Comparison of ENCODE assay signal across 8 mouse cellular contexts in genomic region chr8:92828251-92828743, GRCm38 (mm10). TPM values are rescaled to one million over a fixed set of nuclear protein-coding genes. Genes with fewer than 3 reads are reported as not detected.
A peak's percentile ranks its signal among the peaks of the same experiment; 100 is the strongest.
DNase-seq lines count a peak whose midpoint lies in the region; ATAC-seq and TF ChIP-seq lines count a peak whose summit lies in the region.

No protein-coding gene starts in this region.

- no peak for TF ChIP-seq POLR2A in myocyte (IDR thresholded peaks at IDR 0.05; ENCODE audit: insufficient read length, low read depth)

- H3K4me2 ChIP-seq in embryonic facial prominence, embryonic 14.5 days (ENCODE audit: low read depth, low read length), result peak overlapping the region; percentile 55
- peak overlapping the region; percentile 36 for H3K4me2 ChIP-seq in myocyte (ENCODE audit: low read depth)

- H3K9ac ChIP-seq in embryonic facial prominence, embryonic 14.5 days (ENCODE audit: low read depth, low read length), result peak overlapping the region; percentile 69

- no peaks in the 10 kb centered on the region; the same call in 1 of the 2 replicates for H3K27me3 ChIP-seq in embryonic facial prominence, embryonic 14.5 days (replicated peaks; ENCODE audit: control insufficient read depth, insufficient read depth, low read length)
- H3K27me3 ChIP-seq in heart, embryonic 10.5 days (ENCODE audit: insufficient read depth, poor library complexity, severe bottlenecking), result peaks cover 38% of the 10 kb centered on the region; the same call in 1 of the 2 replicates
- no peaks in the 10 kb centered on the region for H3K27me3 ChIP-seq in myocyte (ENCODE audit: control insufficient read depth, insufficient read depth, insufficient read length)

- H3K79me2 ChIP-seq in myocyte (ENCODE audit: control insufficient read depth, insufficient read depth), result no peaks in the 10 kb centered on the region

- H3K36me3 ChIP-seq in embryonic facial prominence, embryonic 14.5 days (ENCODE audit: control insufficient read depth, insufficient read depth, low read length), result peaks cover 31% of the 10 kb centered on the region
- peaks cover 24% of the 10 kb centered on the region for H3K36me3 ChIP-seq in heart, embryonic 10.5 days
- H3K36me3 ChIP-seq in myocyte (ENCODE audit: control insufficient read depth, insufficient read depth), result no peaks in the 10 kb centered on the region

- intact Hi-C loops in left cerebral cortex, postnatal 4 days (cut with DNase I), result no loop called here

- H3K4me3 ChIP-seq in embryonic facial prominence, embryonic 14.5 days (ENCODE audit: low read depth, low read length), result peak overlapping the region; percentile 47
- H3K4me3 ChIP-seq in heart, embryonic 10.5 days, result peak overlapping the region; percentile 69
- H3K4me3 ChIP-seq in myocyte, result peak overlapping the region; percentile 30

- H3K27ac ChIP-seq in embryonic facial prominence, embryonic 14.5 days (replicated peaks; ENCODE audit: low read depth, low read length), result peak overlapping the region; percentile 89
- H3K27ac ChIP-seq in heart, embryonic 10.5 days, result peak overlapping the region; percentile 90; the same call in 1 of the 2 replicates

- WGBS in embryonic facial prominence, embryonic 14.5 days, result 19% methylated on average over 12 of the region's 15 CpGs
- 36% methylated on average over 15 of the region's 15 CpGs for WGBS in heart, embryonic 10.5 days

- ATAC-seq in embryonic facial prominence, embryonic 14.5 days (ENCODE audit: low read depth), result peak; percentile 70; the same call in 1 of the 2 replicates
- ATAC-seq in erythroblast, adult 5-6 weeks (replicated peaks; ENCODE audit: low FRiP score, poor library complexity, severe bottlenecking), result no peak

- peaks cover 20% of the 10 kb centered on the region for H3K4me1 ChIP-seq in embryonic facial prominence, embryonic 14.5 days (ENCODE audit: control insufficient read depth, insufficient read depth, low read length)
- H3K4me1 ChIP-seq in heart, embryonic 10.5 days, result peaks cover 19% of the 10 kb centered on the region

- DNase-seq in layer of hippocampus, postnatal 14 days (ENCODE audit: low spot score in 2 of 2), result peak; percentile 21 to 63
- no peak for DNase-seq in layer of hippocampus, adult 9-11 months
- DNase-seq in embryonic facial prominence, embryonic 14.5 days (ENCODE audit: low spot score), result peak; percentile 91
- no peak for DNase-seq in heart, embryonic 10.5 days (ENCODE audit: low spot score)
- peak; percentile 92 for DNase-seq in left cerebral cortex, postnatal 4 days
- no peak for DNase-seq in thymus, adult 18-20 months

- no peaks in the 10 kb centered on the region for H3K9me3 ChIP-seq in embryonic facial prominence, embryonic 14.5 days (ENCODE audit: control insufficient read depth, low read length)
- no peaks in the 10 kb centered on the region for H3K9me3 ChIP-seq in heart, embryonic 10.5 days

- H3ac ChIP-seq in myocyte (ENCODE audit: control insufficient read depth, insufficient read length), result no peak overlapping the region

TF ChIP-seq in myocyte, 11 proteins besides CTCF, POLR2A, EP300 and RAD21:
- no peak for TF ChIP-seq SRF (IDR thresholded peaks at IDR 0.05; ENCODE audit: control insufficient read depth, insufficient read length, low read depth)
- TF ChIP-seq TCF3 (IDR thresholded peaks at IDR 0.05; ENCODE audit: insufficient read length, low read depth), result no peak
- TF ChIP-seq MAX (IDR thresholded peaks at IDR 0.05; ENCODE audit: low read depth), result no peak
TF ChIP-seq in myocyte: peak in this region for 0.

RNA-seq across cellular contexts. Expression of gene Mmp2, which starts 1.2 kb away (rescaled TPM):
- 10 to 100 TPM in 1 of 2 experiments, 1 to 10 TPM in 1; 8.6 to 13.9 TPM for total RNA-seq in layer of hippocampus, postnatal 14 days (2021)
- polyA plus RNA-seq in embryonic facial prominence, embryonic 14.5 days (2014; fragmentation: Nextera tagmentation; extraction: Ambion mirVana), result 330 and 352 TPM in 2 replicates
- polyA plus RNA-seq in heart, embryonic 10.5 days (2016; fragmentation: Nextera tagmentation; extraction: Ambion mirVana), result 72.3 and 96.5 TPM in 2 replicates
- total RNA-seq in left cerebral cortex, postnatal 4 days (2021), result 10 to 100 TPM; 12.2 to 14.2 TPM
- polyA plus RNA-seq in myocyte (2012; fragmentation: generic; extraction: Trizol), result 78.8 TPM
- not detected in 2 replicates for total RNA-seq in erythroblast, adult 5-6 weeks (2015; ENCODE audit: low replicate concordance)
- 1.1 TPM in 1 of 2 replicates, not detected in the other for total RNA-seq in erythroblast, adult 5-6 weeks (2017; ENCODE audit: low replicate concordance)

RNA-seq across cellular contexts. Expression of gene Lpcat2, which starts 26.8 kb away (rescaled TPM):
- 10 to 100 TPM in 1 of 2 experiments, 1 to 10 TPM in 1; 8.6 to 12.2 TPM for total RNA-seq in layer of hippocampus, postnatal 14 days (2021)
- 10.2 and 14.1 TPM in 2 replicates for polyA plus RNA-seq in embryonic facial prominence, embryonic 14.5 days (2014; fragmentation: Nextera tagmentation; extraction: Ambion mirVana)
- 1.4 and 2.8 TPM in 2 replicates for polyA plus RNA-seq in heart, embryonic 10.5 days (2016; fragmentation: Nextera tagmentation; extraction: Ambion mirVana)
- 1 to 10 TPM; 7.1 to 7.8 TPM for total RNA-seq in left cerebral cortex, postnatal 4 days (2021)
- 0.08 TPM for polyA plus RNA-seq in myocyte (2012; fragmentation: generic; extraction: Trizol)
- total RNA-seq in erythroblast, adult 5-6 weeks (2015; ENCODE audit: low replicate concordance), result 7.7 and 29.0 TPM in 2 replicates
- 8.6 and 8.8 TPM in 2 replicates for total RNA-seq in erythroblast, adult 5-6 weeks (2017; ENCODE audit: low replicate concordance)

Comparison
In these comparisons a context has a peak if more than half of its experiments do, and no peak if none do; other contexts are left out.
1. DNase-seq: peak in layer of hippocampus, postnatal 14 days (2 of 2), embryonic facial prominence, embryonic 14.5 days (single experiment) and left cerebral cortex, postnatal 4 days (single experiment); none in layer of hippocampus, adult 9-11 months (single experiment), heart, embryonic 10.5 days (single experiment) and thymus, adult 18-20 months (0 of 2).
2. RNA of gene Mmp2, which starts 1.2 kb away (total RNA-seq): 12.2 to 14.2 TPM in left cerebral cortex, postnatal 4 days and 8.6 to 13.9 TPM in layer of hippocampus, postnatal 14 days; 1.1 TPM in erythroblast, adult 5-6 weeks; every median in the first group is over 4 times any median in the second.
3. Peak in every context shown above with its lines, with median percentiles within 50 percentile points of each other: H3K4me3 ChIP-seq.